Mouse (Mus musculus): ENCODE data around the gene Gpr165. TPM values are rescaled to one million over a fixed set of nuclear protein-coding genes. Genes with fewer than 3 reads are reported as not detected.

Gene Gpr165
- polyA plus RNA-seq (2012): 0.01 TPM in 1 of 2 replicates, not detected in the other

DNA sequence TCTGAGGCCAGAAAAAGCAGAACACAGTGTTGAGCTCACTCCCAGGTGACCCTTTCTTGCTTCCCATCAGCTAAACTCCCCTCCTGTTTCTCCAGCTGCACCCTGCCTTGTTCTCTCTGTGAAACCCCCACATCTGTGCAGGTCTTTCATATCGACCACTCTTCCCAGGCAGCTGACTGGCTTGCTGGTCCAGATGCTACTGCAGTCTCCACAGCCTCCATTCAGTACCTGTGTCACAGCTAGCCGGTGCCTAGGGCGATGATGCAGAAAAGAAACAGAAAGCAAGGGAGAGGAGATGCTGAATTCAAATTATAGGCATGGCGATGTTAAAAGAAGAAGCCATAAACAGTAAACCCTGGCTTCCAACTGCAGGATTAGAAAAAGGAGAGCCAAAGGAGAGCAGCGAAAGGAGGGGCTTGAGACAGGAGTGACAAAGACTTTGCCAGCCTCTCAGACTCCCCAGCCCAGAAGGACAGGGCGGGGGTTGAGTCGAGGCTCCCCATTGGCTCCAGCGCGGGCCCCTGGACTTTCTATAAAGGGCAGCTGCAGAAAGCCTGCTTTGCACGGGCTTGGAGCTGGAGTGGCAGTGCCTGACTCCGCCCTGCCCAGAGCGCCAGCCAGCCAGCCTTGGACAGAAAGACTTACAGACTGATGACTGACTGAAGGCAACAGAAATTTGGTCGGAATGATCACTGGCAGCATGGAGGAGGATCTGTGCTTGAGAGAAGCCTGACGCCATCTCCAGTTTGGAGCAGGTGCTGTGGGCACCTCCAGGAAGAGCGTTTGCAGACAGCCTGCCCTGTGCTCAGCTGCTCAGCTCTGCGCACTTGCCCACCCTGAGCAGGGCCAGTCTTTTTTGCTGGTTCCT, at the start of gene Gpr165:
TSS of gene Gpr165 (plus strand) at position 535 of the 868 bp plus-strand sequence.
- no peaks in the 10 kb centered on the region for H3K9me3 ChIP-seq (ENCODE audit: control insufficient read depth, low read length)
- no peak within 1 kb of the TSS for H3K4me3 ChIP-seq (replicated peaks)
- no peaks in the 10 kb centered on the region for H3K4me1 ChIP-seq (ENCODE audit: control insufficient read depth)
- H3K27me3 ChIP-seq (ENCODE audit: control insufficient read depth): peaks cover 3% of the 10 kb centered on the region
- TF ChIP-seq TAL1 (IDR thresholded peaks at IDR 0.05; ENCODE audit: low read length) (no peak), GATA1 (IDR thresholded peaks at IDR 0.05; ENCODE audit: low read length) (no peak)
- no peaks in the 10 kb centered on the region for H3K36me3 ChIP-seq (ENCODE audit: control insufficient read depth)

DNA sequence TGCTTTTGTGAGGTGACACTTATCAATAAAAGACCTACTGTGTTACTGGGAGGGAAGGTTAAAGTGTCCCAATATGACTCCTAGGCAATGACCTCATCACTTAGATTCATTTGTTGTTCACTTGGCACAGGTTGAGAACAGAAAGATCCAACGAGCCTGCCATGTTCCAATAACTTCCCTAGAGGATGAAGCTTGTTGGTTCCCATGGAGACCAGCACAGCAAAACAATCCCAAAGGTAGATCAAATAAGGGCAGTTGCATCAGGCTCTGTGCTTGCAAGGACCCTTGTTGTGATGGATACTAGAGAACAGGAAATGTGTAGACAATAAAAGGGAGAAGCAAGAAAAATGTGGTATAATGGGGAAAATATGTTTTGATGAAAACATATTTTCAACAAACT, 38.4 kb upstream of the Gpr165 start:
- no peak overlapping the region for H3K4me3 ChIP-seq (replicated peaks)
- no peaks in the 10 kb centered on the region for H3K36me3 ChIP-seq (ENCODE audit: control insufficient read depth)
- TF ChIP-seq TAL1 (IDR thresholded peaks at IDR 0.05; ENCODE audit: low read length) (no peak), GATA1 (IDR thresholded peaks at IDR 0.05; ENCODE audit: low read length) (no peak)
- no peaks in the 10 kb centered on the region for H3K4me1 ChIP-seq (ENCODE audit: control insufficient read depth)
- no peaks in the 10 kb centered on the region for H3K27me3 ChIP-seq (ENCODE audit: control insufficient read depth)
- H3K9me3 ChIP-seq (ENCODE audit: control insufficient read depth, low read length): no peaks in the 10 kb centered on the region
